Mouse (Mus musculus): ENCODE data around the gene Rnasek. TPM values are rescaled to one million over a fixed set of nuclear protein-coding genes. Genes with fewer than 3 reads are reported as not detected.

Rnasek gene
- 10 to 100 TPM; 96.0 to 96.9 TPM for total RNA-seq (2021)
- long read RNA-seq, experiment 1, transcript Rnasek-203 (2 exons, 465 nt), result minor isoform, 31 of 74 reads
- long read RNA-seq, experiment 1, transcript Rnasek-201 (3 exons, 611 nt), result major isoform, 43 of 74 reads
- long read RNA-seq, experiment 1, partial matches to known transcripts, result 0 of 74 reads
- long read RNA-seq, experiment 1, other reads (novel, unspliced or antisense), result 0 of 74 reads
- long read RNA-seq, experiment 2, transcript Rnasek-203 (2 exons, 465 nt), result minor isoform, 41 of 97 reads
- long read RNA-seq, experiment 2, transcript Rnasek-201 (3 exons, 611 nt), result major isoform, 55 of 97 reads
- long read RNA-seq, experiment 2, partial matches to known transcripts, result 1 of 97 reads
- long read RNA-seq, experiment 2, other reads (novel, unspliced or antisense), result 0 of 97 reads

DNA sequence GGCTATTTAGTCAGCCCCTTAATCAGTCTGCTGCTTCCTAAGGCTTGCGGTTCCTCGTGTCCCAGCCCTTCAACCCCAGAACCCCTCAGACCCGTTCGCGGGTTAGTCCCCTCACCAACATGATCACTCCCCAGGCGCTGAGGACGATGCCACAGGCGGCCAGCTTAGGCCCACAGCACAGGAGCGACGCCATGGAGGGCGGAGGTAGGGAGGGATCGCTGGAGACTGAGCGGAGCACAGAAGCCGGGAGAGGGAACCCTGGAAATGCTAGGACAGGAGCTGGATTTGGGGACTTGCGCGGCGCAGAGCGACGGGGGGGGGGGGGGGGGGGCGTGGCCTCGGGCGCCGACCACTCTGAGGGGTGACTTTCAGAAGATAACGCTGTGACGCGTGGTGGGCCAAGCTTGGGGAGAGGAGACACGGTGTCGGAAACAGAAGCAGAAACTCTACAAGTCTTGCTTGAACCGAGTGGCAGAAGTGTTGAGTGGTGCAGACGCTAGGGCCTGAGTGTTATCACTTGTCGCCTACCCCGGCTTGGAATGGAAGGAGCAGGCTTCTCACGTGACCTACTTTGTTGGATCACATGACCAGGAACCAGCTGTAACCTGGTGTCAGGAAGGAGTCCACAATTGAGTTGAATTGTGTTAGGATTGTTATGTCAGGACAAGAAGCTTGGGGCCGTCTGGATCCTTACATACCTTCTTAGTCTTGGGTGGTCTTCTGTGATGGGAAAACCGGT, at the start of gene Rnasek, which contains the start of gene Gm21988:
Gene Rnasek (minus strand): TSS at position 302 of the 739 bp plus-strand sequence.
Gene Gm21988 (minus strand): TSS at position 290 of the 739 bp plus-strand sequence.
- intact Hi-C loops (cut with DNase I; ENCODE audit: low total_unique reads), result no loop called here
- peak; percentile 62 for DNase-seq

- peak; percentile 25 for DNase-seq
- intact Hi-C loops (cut with DNase I; ENCODE audit: low total_unique reads), result no loop called here
These were observed 49.6 kb upstream of the Rnasek start for GRCm38 (mm10) chr11:70289236-70289635.

DNA sequence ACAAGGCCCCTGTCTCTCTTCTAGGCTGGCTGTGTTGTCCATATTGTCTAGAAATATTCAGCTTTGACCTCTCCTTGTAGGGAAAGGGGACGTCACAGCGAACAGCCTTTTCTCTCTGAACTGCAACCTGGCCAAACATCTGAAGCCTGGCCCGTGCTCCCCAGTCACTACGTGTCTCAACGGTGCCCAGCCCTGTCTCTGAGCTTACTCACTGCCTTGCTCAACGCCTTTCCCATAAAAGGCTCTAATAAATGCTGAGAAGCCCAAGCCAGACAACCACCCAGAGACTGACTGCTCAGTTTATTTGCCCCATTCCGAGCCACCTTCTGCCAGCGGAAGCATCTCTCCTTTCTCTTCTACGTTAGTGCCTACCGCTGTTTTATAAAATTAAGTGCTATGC, 48.5 kb upstream of the Rnasek start:
- intact Hi-C loops (cut with DNase I; ENCODE audit: low total_unique reads), result no loop called here
- no peak for DNase-seq

- intact Hi-C loops (cut with DNase I; ENCODE audit: low total_unique reads), result no loop called here
- DNase-seq, result no peak
These were observed 46.0 kb upstream of the Rnasek start for GRCm38 (mm10) chr11:70285686-70286085.

GRCm38 (mm10) chr11:70284757-70285156, 45.1 kb upstream of the Rnasek start:
- intact Hi-C loops (cut with DNase I; ENCODE audit: low total_unique reads), result no loop called here
- no peak for DNase-seq

- no peak for DNase-seq
- intact Hi-C loops (cut with DNase I; ENCODE audit: low total_unique reads), result no loop called here
These were observed 44.0 kb upstream of the Rnasek start for GRCm38 (mm10) chr11:70283666-70284065.

GRCm38 (mm10) chr11:70280441-70280840, 40.8 kb upstream of the Rnasek start:
- intact Hi-C loops (cut with DNase I; ENCODE audit: low total_unique reads), result no loop called here
- DNase-seq, result peak; percentile 13

GRCm38 (mm10) chr11:70278961-70279360, 39.3 kb upstream of the Rnasek start:
- no peak for DNase-seq
- intact Hi-C loops (cut with DNase I; ENCODE audit: low total_unique reads), result no loop called here

DNA sequence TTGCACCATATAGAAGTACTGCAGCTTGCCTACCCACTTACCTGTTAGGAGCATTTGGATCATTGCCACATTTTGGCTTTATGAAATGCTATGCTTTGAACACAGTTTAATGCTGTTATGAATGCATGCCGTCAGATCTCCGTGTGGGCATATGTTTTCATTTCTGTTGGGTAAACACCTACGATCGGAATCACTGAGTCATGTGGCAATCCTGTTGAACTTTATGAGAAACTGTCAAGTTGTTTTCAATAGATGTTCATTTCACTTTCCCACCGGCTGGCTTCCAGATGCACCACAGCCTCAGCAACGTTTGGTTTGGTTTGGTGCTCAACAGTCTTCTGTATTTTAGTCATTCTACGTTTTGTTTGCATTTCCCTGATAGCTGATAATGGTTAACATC, 32.0 kb upstream of the Rnasek start:
- no peak for DNase-seq
- intact Hi-C loops (cut with DNase I; ENCODE audit: low total_unique reads), result no loop called here

DNA sequence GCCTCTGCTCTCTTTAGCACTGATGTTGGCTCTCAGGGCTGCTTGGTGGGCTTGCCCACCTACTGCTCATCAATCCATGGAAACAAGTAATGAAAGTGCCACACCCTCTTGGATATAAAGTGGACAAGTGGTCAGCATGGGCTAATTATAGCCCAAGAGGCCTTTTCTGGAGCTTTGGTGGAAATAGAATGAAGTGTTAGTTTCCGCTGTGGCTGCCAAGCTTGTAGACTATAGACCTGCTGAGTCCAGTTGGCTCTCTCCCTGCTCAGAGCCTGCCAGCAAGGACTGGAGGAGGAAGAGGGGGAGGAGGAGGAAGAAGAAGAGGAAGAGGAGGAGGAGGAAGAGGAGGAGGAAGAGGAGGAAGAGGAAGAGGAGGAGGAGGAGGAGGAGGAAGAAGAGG, 26.8 kb upstream of the Rnasek start:
- intact Hi-C loops (cut with DNase I; ENCODE audit: low total_unique reads), result no loop called here
- DNase-seq, result peak; percentile 35

- intact Hi-C loops (cut with DNase I; ENCODE audit: low total_unique reads), result no loop called here
These were observed 26.2 kb upstream of the Rnasek start for GRCm38 (mm10) chr11:70265819-70266218.

DNA sequence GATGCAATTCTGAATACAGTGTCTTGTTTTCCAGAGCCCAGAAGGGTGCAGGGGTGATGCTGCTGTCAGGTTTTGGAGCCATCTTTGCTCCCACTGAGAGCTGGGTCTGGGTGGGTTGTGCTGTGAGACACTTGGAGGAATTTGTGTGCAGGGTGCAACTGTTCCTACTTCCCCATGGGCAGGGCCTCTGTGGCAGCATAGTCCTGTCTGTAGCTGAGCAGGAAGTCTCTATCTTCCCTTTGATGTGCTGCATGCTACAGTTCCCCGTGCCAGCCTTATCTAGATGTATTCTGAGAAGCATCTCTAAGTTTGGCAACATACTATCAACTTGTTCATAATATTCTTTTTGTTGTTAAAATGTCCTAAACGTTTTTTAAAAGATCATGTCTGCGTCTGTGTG, 25.6 kb upstream of the Rnasek start:
- no peak for DNase-seq
- intact Hi-C loops (cut with DNase I; ENCODE audit: low total_unique reads), result no loop called here

More at GRCm38 (mm10) chr11:70265819-70266218, 26.2 kb upstream of the Rnasek start:
- no peak for DNase-seq

- no peak for DNase-seq
- intact Hi-C loops (cut with DNase I; ENCODE audit: low total_unique reads), result no loop called here
These were observed 19.4 kb upstream of the Rnasek start for GRCm38 (mm10) chr11:70259035-70259434.

DNA sequence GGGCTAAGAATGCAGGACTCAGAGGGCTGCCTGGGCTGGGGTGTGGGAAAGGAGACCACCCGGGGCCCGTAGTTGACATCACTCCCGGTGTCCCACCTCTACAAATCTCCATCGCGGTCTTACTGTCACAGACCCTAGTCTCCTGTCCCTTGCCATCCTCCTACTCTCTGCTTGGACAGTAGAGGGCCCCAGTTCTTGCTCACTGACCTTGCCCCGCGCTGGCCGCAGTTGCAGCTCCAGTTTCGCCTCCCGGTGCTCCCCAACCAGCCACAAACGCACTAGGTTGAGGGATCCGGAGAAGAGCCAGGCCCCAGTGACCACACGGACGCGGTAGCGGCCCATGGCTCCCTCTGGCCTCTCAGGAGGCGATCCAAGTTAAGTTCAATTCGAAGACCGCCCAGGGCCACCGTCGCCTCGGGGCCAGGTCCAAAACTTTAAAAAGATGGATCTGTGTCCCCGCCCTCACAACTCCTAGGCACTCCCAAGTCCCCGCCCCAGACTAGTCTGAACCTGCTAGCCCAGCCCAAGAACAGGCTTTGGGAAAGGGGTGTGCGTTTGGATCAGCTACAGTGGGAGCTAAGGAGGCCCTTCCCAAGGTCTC, 15.4 kb upstream of the Rnasek start, which contains the start of gene Alox12:
Gene Alox12 (minus strand): TSS at position 423 of the 601 bp plus-strand sequence.
- DNase-seq, result peak; percentile 38
- intact Hi-C loops (cut with DNase I; ENCODE audit: low total_unique reads), result loop anchor here (5.0 kb wide), 1 partner anchor 57 kb away; no protein-coding TSS in a partner anchor

DNA sequence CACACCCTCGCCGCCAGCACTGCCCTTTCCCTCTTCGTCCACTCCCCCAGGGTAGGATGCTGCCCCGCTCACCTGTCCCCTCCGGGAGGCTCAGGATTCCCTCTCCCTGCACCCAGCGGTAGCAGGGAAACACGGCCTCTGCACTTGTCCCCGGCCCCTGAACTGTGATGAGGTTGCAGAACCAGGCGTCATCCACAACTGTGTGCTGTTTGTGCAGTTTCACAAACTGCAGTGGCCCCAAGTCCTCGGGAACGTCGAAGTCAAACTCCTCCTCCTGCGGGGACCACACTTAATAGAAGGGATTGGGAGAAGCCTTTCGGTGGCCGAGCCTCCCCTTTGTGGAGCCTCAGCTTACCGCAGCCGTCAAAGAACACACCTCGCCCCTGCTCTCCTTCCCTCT, 14.7 kb upstream of the Rnasek start:
- intact Hi-C loops (cut with DNase I; ENCODE audit: low total_unique reads), result loop anchor here (5.0 kb wide), 1 partner anchor 58 kb away; no protein-coding TSS in a partner anchor
- no peak for DNase-seq

DNA sequence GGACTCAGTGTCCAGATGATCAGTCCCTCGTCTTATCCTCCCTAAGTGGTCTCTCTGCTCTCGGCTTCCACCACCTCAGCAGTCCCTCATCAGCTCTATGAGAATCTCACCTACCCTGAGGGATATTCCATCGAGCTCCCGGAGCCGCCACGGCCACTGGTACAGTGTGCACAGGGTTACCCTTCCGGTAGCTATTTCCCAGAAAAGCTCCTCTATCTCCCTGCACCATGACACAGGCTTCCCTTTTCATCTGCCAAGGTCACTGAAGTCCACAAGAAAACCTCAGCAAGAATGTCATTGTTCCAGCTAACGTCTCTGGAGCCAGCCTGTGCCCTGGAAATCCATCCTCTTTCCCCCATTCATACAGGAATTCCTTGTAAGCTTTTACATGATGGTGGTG, 12.2 kb upstream of the Rnasek start:
- no peak for DNase-seq
- intact Hi-C loops (cut with DNase I; ENCODE audit: low total_unique reads), result loop anchor here (5.0 kb wide), 1 partner anchor 60 kb away; no protein-coding TSS in a partner anchor

- intact Hi-C loops (cut with DNase I; ENCODE audit: low total_unique reads), result loop anchor here (5.0 kb wide), 1 partner anchor 62 kb away; no protein-coding TSS in a partner anchor
These were observed 10.5 kb upstream of the Rnasek start for GRCm38 (mm10) chr11:70250150-70250549.

DNA sequence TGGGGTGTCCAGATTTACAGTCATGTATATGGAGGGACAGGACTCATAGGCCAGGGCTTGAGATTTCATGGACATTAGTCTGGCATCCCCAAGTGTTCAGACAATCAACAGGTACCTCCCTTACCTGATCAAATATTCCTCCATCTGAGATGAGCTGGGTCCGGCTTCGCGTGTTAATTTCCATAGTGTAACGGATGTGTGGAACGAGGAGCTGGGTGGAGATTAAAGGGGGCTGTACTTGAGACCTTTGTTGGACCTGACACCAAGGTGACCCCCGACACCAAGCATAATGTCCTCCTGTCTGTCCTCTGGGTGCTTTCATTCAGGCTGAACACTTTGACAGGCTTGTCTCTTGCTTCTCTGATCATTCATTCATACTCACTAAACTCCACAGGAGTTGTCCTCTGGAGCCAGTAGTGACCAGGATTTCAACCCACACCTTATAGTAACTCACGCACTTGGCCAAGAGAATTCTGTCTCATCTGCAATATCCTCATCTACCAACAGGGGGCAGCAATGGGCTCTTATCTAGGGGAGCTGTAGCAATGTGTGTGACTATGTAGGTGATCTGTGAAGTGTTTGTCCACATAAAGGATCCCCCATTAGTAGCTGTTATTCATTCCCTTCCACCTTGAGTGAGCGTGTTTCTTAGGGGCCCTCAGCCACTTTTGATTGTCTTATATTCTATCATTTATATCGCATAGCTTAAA, 7.6 kb upstream of the Rnasek start:
- intact Hi-C loops (cut with DNase I; ENCODE audit: low total_unique reads), result no loop called here
- DNase-seq, result no peak

More at GRCm38 (mm10) chr11:70250150-70250549, 10.5 kb upstream of the Rnasek start:
- DNase-seq, result no peak

DNA sequence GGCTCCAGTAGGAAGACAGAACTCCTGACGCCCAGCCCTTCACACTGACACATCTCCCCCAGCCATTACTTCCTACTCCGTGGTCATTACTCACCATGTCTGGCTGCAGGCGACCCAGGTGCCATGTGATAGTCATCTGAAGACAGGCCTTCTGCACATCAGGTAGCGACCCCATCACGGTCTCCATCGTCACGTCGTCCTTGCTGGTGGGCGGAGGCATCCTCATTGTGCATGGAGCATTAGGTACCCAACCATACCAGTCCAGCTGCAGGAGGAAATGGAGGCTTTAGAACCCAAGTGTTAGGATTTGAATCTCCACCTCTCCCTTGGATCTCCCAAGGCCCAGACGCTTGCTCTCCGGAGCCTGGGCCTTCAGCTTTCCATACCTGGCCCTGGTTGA, 2.9 kb upstream of the Rnasek start:
- intact Hi-C loops (cut with DNase I; ENCODE audit: low total_unique reads), result no loop called here
- DNase-seq, result no peak

Measured in gastrocnemius, postnatal 14 days (tissue).